Mouse (Mus musculus): ENCODE measurements around the gene Klc2.

DNA sequence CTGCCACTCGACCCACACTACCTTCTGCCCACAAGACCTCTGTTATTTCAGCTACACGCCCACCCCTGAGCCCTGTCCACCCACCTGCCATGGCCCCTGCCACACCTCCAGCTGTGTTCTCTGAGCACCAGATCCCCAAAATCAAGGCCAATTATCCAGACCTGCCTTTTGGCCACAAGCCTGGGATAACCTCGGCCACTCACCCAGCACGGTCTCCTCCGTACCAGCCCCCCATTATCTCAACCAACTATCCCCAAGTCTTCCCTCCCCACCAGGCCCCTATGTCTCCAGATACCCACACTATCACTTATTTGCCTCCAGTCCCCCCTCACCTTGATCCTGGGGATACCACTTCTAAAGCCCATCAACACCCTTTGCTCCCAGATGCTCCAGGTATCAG lies 48.9 kb downstream of the Klc2 start:
- TF ChIP-seq POLR2A (IDR thresholded peaks at IDR 0.05; ENCODE audit: borderline replicate concordance, low read depth, low read length) (no peak), CTCF (IDR thresholded peaks at IDR 0.05; ENCODE audit: low read depth, low read length) (no peak)
